Mouse (Mus musculus) erythroblast, embryonic 14.5 days (primary cell): ENCODE results near the gene Rexo4. TPM values are rescaled to one million over a fixed set of nuclear protein-coding genes. Genes with fewer than 3 reads are reported as not detected.

Experiments used
- H3K27me3 ChIP-seq: 2 replicates; pipeline ENCODE4 v1.6.1; 2012; ENCODE audit warnings: inconsistent platforms; ENCODE audit not compliant: control insufficient read depth
- H3K36me3 ChIP-seq: 2 replicates; pipeline ENCODE4 v1.6.1; 2012; ENCODE audit warnings: mild to moderate bottlenecking, inconsistent platforms; ENCODE audit not compliant: control insufficient read depth
- H3K4me1 ChIP-seq: 2 replicates; pipeline ENCODE4 v1.6.1; 2012; ENCODE audit warnings: inconsistent platforms; ENCODE audit not compliant: control insufficient read depth
- H3K4me3 ChIP-seq: replicated peaks from 2 replicates; pipeline ENCODE3; 2012; ENCODE audit warnings: moderate library complexity, mild to moderate bottlenecking, inconsistent platforms
- H3K9me3 ChIP-seq: 2 replicates; pipeline ENCODE4 v1.6.1; 2012; ENCODE audit warnings: low read length, inconsistent platforms, mixed read lengths; ENCODE audit not compliant: control insufficient read depth
- GATA1 ChIP-seq: IDR thresholded peaks from 2 replicates; pipeline ENCODE4 v1.6.1; 2012; ENCODE audit warnings: low read length, inconsistent platforms, mixed read lengths
- TAL1 ChIP-seq: IDR thresholded peaks from 3 replicates; pipeline ENCODE4 v1.6.1; 2012; ENCODE audit warnings: low read length, inconsistent platforms, mixed read lengths
- polyA plus RNA-seq: library from polyadenylated mRNA; stranded (reverse); fragments of >175 nt; gene quantifications from 2 replicates; pipeline ENCODE4 v1.2.3, GENCODE M21; 2012

Gene Rexo4
- polyA plus RNA-seq = 2.7 and 5.7 TPM in 2 replicates

DNA sequence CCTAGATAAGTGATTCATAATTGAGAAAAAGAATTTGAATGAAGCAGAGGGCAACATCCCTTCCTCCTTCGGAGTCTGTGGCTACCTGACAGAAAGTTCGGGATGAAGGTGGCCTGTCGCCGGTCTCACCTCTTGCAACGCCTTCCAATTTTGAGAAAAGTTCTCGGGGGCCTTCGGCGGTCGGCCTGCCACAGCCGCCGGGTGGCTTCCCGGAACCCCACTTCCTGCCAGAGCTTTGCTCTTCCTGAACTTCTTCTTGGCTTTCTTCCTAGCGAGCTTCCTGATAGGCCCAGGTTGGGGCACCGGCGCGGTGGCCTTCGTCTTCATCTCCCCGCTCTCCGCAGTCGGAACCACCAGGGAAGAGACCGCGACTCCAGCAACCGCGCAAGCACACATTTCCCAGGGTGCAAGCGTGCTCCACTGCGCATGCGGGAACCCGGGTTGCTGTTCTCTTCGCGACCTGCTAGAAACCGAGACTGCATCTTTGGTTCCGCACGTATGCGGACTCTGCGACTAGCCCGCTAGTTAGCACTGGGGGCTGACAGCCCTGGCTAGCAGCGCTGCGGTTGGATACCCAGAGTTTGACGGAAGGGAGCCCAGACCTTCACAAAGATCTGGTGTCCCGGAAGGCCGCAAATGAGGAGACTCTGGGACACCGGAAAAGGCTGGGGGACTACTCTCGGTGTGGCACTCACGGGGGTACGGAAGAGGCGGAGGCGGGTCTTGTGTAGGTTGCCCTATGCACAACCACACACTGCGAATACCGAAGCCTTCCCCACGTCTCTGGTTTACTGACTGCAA, at the start of gene Rexo4:
Gene Rexo4, minus strand, starts transcription at position 464 of the 801 bp plus-strand sequence.
- no peaks in the 10 kb centered on the region for H3K27me3 ChIP-seq
- peaks cover 8% of the 10 kb centered on the region for H3K9me3 ChIP-seq
- peaks cover 42% of the 10 kb centered on the region for H3K4me1 ChIP-seq
- peak within 1 kb of the TSS; percentile 83 for H3K4me3 ChIP-seq
- peaks cover 29% of the 10 kb centered on the region for H3K36me3 ChIP-seq
- TF ChIP-seq GATA1 (no peak), TAL1 (no peak)

DNA sequence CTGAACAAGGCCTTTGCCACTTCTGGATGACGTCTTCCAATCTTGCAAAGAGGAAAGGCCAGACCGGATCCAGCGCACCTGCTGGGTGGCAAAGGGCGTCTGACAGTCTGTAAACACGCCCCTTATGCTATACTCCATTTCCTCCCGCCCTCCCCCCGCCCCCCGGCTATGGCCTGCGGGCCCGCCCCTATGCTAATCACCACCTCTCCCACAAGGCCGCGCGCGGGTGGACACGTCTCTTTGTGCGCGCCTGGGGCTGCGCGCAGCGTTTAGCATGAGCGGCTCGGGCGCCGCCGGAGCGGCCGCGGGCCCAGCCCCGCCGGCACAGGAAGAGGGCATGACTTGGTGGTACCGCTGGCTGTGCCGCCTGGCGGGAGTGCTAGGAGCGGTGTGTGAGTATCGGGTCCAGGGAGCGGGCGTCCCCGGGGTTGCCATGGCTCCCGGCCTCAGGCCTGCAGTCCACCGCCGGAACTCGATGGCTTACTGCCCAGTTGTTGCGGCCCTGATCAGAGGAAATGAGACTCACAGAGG, 45.6 kb upstream of the Rexo4 start, which contains the start of gene Cacfd1:
Gene Cacfd1, plus strand, starts transcription at position 213 of the 531 bp plus-strand sequence.
- no peaks in the 10 kb centered on the region for H3K9me3 ChIP-seq
- peak within 1 kb of the TSS; percentile 76 for H3K4me3 ChIP-seq
- H3K36me3 ChIP-seq = peaks cover 12% of the 10 kb centered on the region
- H3K27me3 ChIP-seq = no peaks in the 10 kb centered on the region
- H3K4me1 ChIP-seq = peaks cover 21% of the 10 kb centered on the region
- no peak for TF ChIP-seq GATA1
- no peak for TF ChIP-seq TAL1

DNA sequence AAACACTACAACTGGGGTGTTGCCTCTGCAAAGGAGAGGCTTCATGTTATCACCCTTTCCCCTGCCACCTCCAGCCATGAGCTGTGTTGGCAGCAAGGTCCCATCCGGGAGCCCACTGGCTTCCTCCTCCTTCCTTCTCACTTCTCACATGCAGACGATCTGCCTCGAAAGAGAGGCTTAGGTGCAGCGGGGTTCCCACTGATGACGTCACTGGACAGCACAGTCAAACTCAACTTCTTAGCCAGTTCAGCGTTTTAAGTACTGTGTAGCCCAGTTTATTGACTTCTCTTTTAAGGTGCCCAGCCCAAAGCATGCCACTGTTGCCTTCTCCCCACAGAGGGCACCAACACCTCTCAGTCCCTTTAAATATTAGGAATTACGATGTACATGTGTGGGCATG, 43.5 kb upstream of the Rexo4 start:
- Histone ChIP-seq H3K4me1 (peaks cover 21% of the 10 kb centered on the region), H3K27me3 (no peaks in the 10 kb centered on the region), H3K9me3 (no peaks in the 10 kb centered on the region), H3K4me3 (no peak overlapping the region), H3K36me3 (no peaks in the 10 kb centered on the region)
- no peak for TF ChIP-seq TAL1
- TF ChIP-seq GATA1 = no peak

DNA sequence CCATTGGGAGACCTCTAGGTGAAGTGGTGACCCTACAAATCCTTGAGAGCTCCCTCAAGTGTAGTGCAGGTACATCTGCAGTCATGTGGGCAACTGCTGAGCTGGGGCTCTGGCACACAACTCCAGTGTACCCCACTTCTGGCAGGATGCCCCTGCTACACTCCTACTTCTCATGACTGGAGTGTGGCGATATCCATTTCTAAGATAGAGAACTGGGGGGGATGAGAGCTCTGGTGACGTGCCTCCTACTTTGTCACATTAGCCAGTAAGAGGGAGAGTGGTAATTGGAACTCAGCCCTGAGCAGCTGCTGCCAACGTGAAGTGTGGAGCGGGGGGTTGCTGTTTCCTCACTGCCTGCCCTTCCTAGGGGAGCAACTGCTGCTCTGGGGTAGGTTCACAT, 42.1 kb upstream of the Rexo4 start:
- H3K27me3 ChIP-seq = no peaks in the 10 kb centered on the region
- no peaks in the 10 kb centered on the region for H3K36me3 ChIP-seq
- no peaks in the 10 kb centered on the region for H3K9me3 ChIP-seq
- H3K4me1 ChIP-seq = peaks cover 21% of the 10 kb centered on the region
- no peak overlapping the region for H3K4me3 ChIP-seq
- TF ChIP-seq GATA1 = no peak

DNA sequence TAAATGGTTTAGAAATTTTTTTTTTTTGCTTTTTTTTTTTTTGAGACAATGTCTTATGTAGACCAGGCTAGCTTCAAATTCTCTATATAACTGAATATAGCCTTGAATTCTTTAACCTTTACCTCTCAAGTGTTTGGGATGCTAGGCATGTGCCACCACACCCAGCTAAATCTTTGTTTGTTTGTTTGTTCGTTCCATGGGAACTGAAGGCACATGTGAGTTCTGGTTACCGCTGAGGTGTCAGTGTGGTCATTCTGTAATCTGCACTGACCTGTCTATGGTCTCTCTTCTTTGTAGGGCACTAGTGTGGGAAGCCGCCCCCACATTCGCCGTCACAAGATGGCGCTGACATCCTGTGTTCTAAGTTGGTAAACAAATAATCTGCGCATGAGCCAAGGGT, 33.8 kb upstream of the Rexo4 start:
- Histone ChIP-seq H3K4me3 (no peak overlapping the region), H3K9me3 (no peaks in the 10 kb centered on the region), H3K27me3 (peaks cover 2% of the 10 kb centered on the region; the same call in 1 of the 2 replicates), H3K36me3 (no peaks in the 10 kb centered on the region), H3K4me1 (peaks cover 9% of the 10 kb centered on the region)
- TF ChIP-seq TAL1 = no peak
- no peak for TF ChIP-seq GATA1

DNA sequence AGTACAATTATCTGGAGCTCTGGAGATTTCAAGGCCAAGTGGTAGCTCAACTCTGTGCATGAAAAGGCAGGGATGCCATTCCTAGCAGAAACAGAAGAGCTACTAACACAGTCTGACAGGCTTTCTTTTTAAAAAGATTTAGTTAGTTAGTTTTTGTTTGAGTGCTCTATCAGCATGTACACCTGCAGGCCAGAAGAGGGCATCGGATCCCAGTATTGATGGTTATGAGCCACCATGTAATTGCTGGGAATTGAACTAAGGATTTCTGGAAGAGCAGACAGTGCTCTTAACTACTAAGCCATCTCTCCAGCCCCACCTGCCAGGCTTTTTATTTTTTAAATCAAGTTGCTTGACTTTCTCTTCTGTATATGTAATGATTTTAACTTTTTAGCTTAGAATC, 33.3 kb upstream of the Rexo4 start:
- TF ChIP-seq GATA1 = no peak
- TF ChIP-seq TAL1 = no peak
- H3K36me3 ChIP-seq = no peaks in the 10 kb centered on the region
- H3K27me3 ChIP-seq = peaks cover 2% of the 10 kb centered on the region; the same call in 1 of the 2 replicates
- peaks cover 9% of the 10 kb centered on the region for H3K4me1 ChIP-seq
- no peak overlapping the region for H3K4me3 ChIP-seq
- H3K9me3 ChIP-seq = no peaks in the 10 kb centered on the region

DNA sequence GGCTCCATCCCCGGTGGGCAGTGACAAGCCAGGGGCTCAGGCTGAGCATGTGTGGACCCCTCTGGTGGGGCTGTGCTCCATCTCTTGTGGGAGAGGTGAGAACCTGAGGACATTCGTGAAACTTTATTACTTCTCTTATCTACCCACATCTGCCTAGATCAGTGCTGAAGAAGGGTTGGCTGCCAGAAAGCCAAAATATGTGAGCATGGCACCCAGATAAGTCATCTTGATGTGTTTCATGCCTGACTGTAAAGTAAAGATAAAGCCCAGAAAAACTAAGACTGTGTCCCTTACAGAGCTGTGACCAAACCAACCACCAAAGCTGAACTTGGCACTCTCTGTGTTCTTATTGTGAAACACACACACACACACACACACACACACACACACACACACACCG, 29.8 kb upstream of the Rexo4 start:
- H3K27me3 ChIP-seq = peaks cover 2% of the 10 kb centered on the region; the same call in 1 of the 2 replicates
- H3K9me3 ChIP-seq = no peaks in the 10 kb centered on the region
- H3K36me3 ChIP-seq = no peaks in the 10 kb centered on the region
- H3K4me1 ChIP-seq = peaks cover 9% of the 10 kb centered on the region
- TF ChIP-seq GATA1 (no peak), TAL1 (no peak)
- no peak overlapping the region for H3K4me3 ChIP-seq

DNA sequence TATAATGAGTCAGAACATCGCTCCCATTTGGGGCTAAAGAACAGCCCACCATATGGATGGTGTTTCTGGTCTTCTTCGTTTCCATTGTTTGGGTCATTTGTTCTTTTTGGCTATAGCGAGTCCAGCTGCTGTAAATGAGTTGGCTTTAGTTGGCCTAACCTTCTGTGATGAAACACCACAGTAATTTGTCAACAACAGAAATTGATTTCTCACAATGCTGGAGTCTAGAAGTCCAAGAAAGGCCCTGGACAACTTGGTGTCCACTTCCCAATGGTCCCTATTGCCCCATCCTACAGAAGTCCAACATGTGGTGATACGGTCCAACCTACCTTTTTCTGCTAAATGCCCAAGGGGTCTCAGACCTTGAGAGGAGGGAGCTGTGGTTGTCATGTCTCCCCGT, 20.5 kb upstream of the Rexo4 start:
- no peak for TF ChIP-seq TAL1
- no peak for TF ChIP-seq GATA1
- Histone ChIP-seq H3K4me3 (no peak overlapping the region), H3K27me3 (peaks cover 2% of the 10 kb centered on the region; the same call in 1 of the 2 replicates), H3K36me3 (no peaks in the 10 kb centered on the region), H3K4me1 (no peaks in the 10 kb centered on the region), H3K9me3 (no peaks in the 10 kb centered on the region)

DNA sequence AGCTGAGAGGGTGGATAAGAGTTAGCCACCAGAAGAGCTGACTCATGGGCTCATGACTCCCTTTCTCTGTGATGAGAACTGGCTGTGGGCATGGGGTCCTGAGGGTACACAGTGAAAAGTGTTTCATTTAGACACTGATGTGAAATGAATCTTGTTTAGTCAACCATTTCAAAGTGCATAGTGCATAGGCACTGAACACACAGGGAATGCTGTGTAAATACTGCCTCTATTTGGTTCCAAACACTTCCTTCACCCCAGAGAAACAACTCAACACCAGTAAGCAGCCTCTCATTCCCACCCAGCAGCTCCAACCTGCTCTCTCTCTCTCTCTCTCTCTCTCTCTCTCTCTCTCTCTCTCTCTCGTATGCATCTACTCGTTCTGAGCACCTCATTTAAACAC, 20.0 kb upstream of the Rexo4 start:
- Histone ChIP-seq H3K27me3 (peaks cover 2% of the 10 kb centered on the region; the same call in 1 of the 2 replicates), H3K4me1 (no peaks in the 10 kb centered on the region), H3K9me3 (no peaks in the 10 kb centered on the region), H3K36me3 (no peaks in the 10 kb centered on the region), H3K4me3 (no peak overlapping the region)
- no peak for TF ChIP-seq GATA1
- TF ChIP-seq TAL1 = no peak
